Mouse (Mus musculus): ENCODE measurements around the gene Lrrk2. TPM values are rescaled to one million over a fixed set of nuclear protein-coding genes. Genes with fewer than 3 reads are reported as not detected.

The Lrrk2 gene
- polyA plus RNA-seq, 1 experiment, result 20.5 TPM

DNA sequence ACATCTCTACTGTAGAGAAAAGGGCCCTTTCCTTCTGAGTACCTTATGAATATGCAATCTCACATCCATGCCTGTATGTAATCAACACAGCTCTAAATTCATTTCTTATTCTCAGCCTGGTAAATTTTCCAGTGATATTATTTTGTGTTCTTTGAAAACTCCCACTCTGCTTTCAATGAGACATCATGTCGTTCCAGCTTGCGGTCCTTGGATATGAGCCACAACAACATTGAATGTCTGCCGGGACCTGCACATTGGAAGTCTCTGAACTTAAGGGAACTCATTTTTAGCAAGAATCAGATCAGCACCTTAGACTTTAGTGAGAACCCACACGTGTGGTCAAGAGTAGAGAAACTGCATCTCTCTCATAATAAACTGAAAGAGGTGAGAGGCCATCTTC is 72.5 kb downstream of the Lrrk2 start:
- H3K4me1 ChIP-seq (ENCODE audit: control insufficient read depth, insufficient read depth, low read length), result no peaks in the 10 kb centered on the region
- no peak overlapping the region for H3K4me3 ChIP-seq (replicated peaks; ENCODE audit: control insufficient read depth, low read depth, low read length)
- TF ChIP-seq POLR2A (IDR thresholded peaks at IDR 0.05; ENCODE audit: borderline replicate concordance, control insufficient read depth, low read depth, low read length), result no peak
- no peak for TF ChIP-seq CTCF (IDR thresholded peaks at IDR 0.05; ENCODE audit: control insufficient read depth, insufficient read depth, low read length)
- H3K27ac ChIP-seq (ENCODE audit: control insufficient read depth, insufficient read depth, low read depth, low read length, poor library complexity), result no peak overlapping the region
- 84% methylated on average over 4 of the region's 4 CpGs for WGBS

DNA sequence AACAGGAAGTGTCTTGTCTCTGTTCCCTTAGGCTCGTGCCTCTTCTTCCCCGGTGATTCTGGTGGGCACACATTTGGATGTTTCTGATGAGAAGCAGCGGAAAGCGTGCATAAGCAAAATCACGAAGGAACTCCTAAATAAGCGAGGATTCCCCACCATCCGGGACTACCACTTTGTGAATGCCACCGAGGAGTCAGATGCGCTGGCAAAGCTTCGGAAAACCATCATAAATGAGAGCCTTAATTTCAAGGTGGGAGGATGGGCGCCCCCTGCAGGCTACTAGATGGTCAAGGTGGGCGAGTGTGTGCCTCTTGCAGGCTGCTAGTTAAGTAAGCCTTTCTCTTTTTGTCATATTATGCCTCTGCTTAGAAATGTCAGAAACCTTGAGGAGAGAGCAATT is 79.1 kb downstream of the Lrrk2 start:
- 72% methylated on average over 12 of the region's 12 CpGs for WGBS
- Histone ChIP-seq H3K4me3 (replicated peaks; ENCODE audit: control insufficient read depth, low read depth, low read length) (no peak overlapping the region), H3K27ac (ENCODE audit: control insufficient read depth, insufficient read depth, low read depth, low read length, poor library complexity) (no peak overlapping the region), H3K4me1 (ENCODE audit: control insufficient read depth, insufficient read depth, low read length) (no peaks in the 10 kb centered on the region)
- TF ChIP-seq POLR2A (IDR thresholded peaks at IDR 0.05; ENCODE audit: borderline replicate concordance, control insufficient read depth, low read depth, low read length) (no peak), CTCF (IDR thresholded peaks at IDR 0.05; ENCODE audit: control insufficient read depth, insufficient read depth, low read length) (peak; percentile 33; the same call in 1 of the 2 replicates)

DNA sequence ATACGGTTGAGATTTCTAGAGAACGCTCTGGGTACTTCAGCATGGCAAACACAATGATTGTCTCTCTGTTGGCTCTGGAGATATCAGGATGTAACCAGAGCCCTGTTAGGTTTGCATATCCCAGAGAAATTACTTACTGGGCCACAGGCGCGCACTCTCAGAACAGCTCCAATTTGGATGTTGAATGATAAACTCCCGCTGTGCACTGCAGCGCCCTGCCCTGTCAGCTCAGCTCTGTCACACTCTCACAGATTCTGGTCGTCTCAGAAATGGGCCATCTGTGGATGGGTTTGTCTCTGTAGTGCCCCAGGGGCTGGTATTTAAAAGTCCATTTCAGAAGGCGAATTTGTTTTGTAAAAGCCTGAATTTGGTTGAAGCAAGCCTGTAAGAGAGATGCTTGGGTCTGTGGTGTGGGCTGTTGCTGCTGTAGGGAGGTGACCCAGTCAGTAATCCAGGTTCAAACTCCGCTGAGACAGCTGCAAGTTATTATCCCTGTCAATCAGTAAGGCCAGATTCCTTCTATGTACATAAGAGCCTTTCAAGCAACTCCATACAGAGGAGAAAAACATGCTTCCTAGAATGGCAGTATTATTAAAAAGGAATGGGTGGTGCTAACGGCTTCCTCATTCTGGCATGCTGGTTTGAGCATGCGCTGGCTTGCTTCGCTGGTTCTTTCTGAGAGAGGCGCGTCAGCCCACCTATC is 80.6 kb downstream of the Lrrk2 start:
- TF ChIP-seq CTCF (IDR thresholded peaks at IDR 0.05; ENCODE audit: control insufficient read depth, insufficient read depth, low read length), result no peak
- TF ChIP-seq POLR2A (IDR thresholded peaks at IDR 0.05; ENCODE audit: borderline replicate concordance, control insufficient read depth, low read depth, low read length), result no peak
- no peak overlapping the region for H3K27ac ChIP-seq (ENCODE audit: control insufficient read depth, insufficient read depth, low read depth, low read length, poor library complexity)
- H3K4me1 ChIP-seq (ENCODE audit: control insufficient read depth, insufficient read depth, low read length), result no peaks in the 10 kb centered on the region
- H3K4me3 ChIP-seq (replicated peaks; ENCODE audit: control insufficient read depth, low read depth, low read length), result no peak overlapping the region
- 86% methylated on average over 14 of the region's 14 CpGs for WGBS

DNA sequence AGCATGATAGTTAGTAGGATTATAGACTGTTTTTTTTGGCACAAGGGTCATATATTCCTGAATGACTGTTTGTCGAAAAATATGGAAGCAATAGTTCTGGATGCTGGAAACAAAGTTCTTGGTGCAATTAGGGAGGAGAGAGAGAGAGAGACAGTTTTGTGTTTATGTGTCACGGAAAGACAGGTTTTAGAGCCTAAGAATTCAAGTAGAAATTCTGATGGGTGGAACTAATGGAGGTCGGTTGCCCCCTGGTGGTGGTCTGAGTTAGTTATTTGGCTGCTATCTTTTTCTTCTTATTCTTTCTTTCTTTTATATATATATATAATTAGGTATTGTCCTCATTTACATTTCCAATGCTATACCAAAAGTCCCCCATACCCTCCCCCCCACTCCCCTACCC is 81.6 kb downstream of the Lrrk2 start:
- WGBS, result 31% methylated on average over 3 of the region's 3 CpGs

DNA sequence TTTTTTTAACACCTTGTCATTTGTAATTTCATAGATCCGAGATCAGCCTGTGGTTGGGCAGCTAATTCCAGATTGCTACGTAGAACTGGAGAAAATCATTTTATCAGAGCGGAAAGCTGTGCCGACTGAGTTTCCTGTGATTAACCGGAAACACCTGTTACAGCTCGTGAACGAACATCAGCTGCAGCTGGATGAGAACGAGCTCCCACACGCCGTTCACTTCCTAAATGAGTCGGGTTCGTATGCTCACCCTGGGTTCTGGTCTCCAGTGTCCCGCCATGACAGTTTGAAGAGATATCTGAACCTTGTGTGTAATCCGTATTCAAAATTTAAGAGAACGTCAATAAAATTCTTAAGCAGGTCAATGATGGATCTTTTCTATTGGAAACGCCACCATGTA is 82.8 kb downstream of the Lrrk2 start:
- 76% methylated on average over 16 of the region's 16 CpGs for WGBS
- TF ChIP-seq CTCF (IDR thresholded peaks at IDR 0.05; ENCODE audit: control insufficient read depth, insufficient read depth, low read length) (no peak), POLR2A (IDR thresholded peaks at IDR 0.05; ENCODE audit: borderline replicate concordance, control insufficient read depth, low read depth, low read length) (no peak)
- no peaks in the 10 kb centered on the region for H3K4me1 ChIP-seq (ENCODE audit: control insufficient read depth, insufficient read depth, low read length)
- H3K4me3 ChIP-seq (replicated peaks; ENCODE audit: control insufficient read depth, low read depth, low read length), result no peak overlapping the region
- H3K27ac ChIP-seq (ENCODE audit: control insufficient read depth, insufficient read depth, low read depth, low read length, poor library complexity), result no peak overlapping the region

More for the DNA sequence above, 81.6 kb downstream of the Lrrk2 start:
- Histone ChIP-seq H3K4me1 (ENCODE audit: control insufficient read depth, insufficient read depth, low read length) (no peaks in the 10 kb centered on the region), H3K27ac (ENCODE audit: control insufficient read depth, insufficient read depth, low read depth, low read length, poor library complexity) (no peak overlapping the region), H3K4me3 (replicated peaks; ENCODE audit: control insufficient read depth, low read depth, low read length) (no peak overlapping the region)
- no peak for TF ChIP-seq CTCF (IDR thresholded peaks at IDR 0.05; ENCODE audit: control insufficient read depth, insufficient read depth, low read length)
- TF ChIP-seq POLR2A (IDR thresholded peaks at IDR 0.05; ENCODE audit: borderline replicate concordance, control insufficient read depth, low read depth, low read length), result no peak

DNA sequence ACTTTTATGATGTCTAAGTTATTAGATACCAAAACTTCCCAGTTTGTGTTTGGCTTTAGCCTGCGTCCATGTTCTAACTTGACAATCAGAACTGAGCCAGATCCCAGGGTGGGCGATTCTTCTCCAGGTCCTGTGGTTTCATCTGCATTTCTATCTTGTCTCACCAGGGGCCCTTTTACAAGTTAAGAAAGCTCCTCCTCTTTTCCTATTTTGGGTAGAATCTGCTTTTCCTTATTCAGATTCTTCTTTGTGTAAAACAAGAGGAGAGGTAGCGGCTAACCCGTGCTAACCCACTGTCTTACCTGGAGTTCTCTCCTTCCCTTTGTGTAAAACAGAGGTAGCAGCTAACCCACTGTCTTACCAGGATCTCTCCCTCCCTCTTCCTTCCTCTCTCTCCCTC is 99.1 kb downstream of the Lrrk2 start:
- Histone ChIP-seq H3K4me3 (replicated peaks; ENCODE audit: control insufficient read depth, low read depth, low read length) (no peak overlapping the region), H3K27ac (ENCODE audit: control insufficient read depth, insufficient read depth, low read depth, low read length, poor library complexity) (no peak overlapping the region), H3K4me1 (ENCODE audit: control insufficient read depth, insufficient read depth, low read length) (no peaks in the 10 kb centered on the region)
- WGBS, result 78% methylated on average over 4 of the region's 4 CpGs
- TF ChIP-seq POLR2A (IDR thresholded peaks at IDR 0.05; ENCODE audit: borderline replicate concordance, control insufficient read depth, low read depth, low read length), result no peak
- TF ChIP-seq CTCF (IDR thresholded peaks at IDR 0.05; ENCODE audit: control insufficient read depth, insufficient read depth, low read length), result no peak

DNA sequence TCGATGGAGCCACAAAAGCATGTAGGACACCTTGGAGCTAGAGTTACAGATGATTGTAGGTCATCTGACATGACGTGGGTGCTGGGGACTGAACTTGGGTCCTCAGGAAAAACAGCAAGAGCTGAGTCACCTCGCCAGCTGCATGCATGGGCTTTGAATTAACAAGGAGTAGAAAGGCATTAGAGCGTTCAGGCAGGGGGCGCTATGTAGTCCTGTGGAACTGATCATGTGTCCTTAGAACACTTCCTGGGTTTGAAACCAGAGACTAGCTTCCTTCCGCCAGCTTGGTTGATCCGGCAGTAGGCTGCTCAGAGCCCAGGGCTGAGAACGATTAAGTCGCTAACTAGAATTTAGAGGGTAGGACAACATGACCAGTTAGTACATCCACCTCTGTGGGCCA is 106.2 kb downstream of the Lrrk2 start:
- Histone ChIP-seq H3K4me1 (ENCODE audit: control insufficient read depth, insufficient read depth, low read length) (no peaks in the 10 kb centered on the region), H3K27ac (ENCODE audit: control insufficient read depth, insufficient read depth, low read depth, low read length, poor library complexity) (no peak overlapping the region), H3K4me3 (replicated peaks; ENCODE audit: control insufficient read depth, low read depth, low read length) (no peak overlapping the region)
- WGBS, result 86% methylated on average over 9 of the region's 9 CpGs
- no peak for TF ChIP-seq POLR2A (IDR thresholded peaks at IDR 0.05; ENCODE audit: borderline replicate concordance, control insufficient read depth, low read depth, low read length)
- TF ChIP-seq CTCF (IDR thresholded peaks at IDR 0.05; ENCODE audit: control insufficient read depth, insufficient read depth, low read length), result no peak

DNA sequence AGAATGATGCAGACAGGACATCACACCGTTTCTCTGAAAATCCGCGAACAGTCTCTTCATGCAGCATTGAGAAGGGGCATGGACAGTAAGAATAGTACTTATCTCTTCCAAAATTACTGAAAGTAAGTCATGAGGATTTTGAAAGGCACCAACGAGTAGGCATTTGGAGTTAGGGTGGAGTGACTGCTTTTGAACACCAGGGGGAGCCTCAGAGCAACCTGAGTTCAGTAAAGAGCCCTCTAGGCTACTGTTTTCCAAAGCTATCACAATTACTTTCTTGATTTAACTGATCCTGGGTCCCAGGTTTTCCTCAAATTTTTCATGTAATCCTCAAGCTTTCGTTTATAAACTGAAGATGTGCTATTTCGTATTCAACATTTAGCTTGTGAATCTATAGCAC is 108.2 kb downstream of the Lrrk2 start:
- Histone ChIP-seq H3K4me1 (ENCODE audit: control insufficient read depth, insufficient read depth, low read length) (no peaks in the 10 kb centered on the region), H3K4me3 (replicated peaks; ENCODE audit: control insufficient read depth, low read depth, low read length) (no peak overlapping the region), H3K27ac (ENCODE audit: control insufficient read depth, insufficient read depth, low read depth, low read length, poor library complexity) (no peak overlapping the region)
- TF ChIP-seq CTCF (IDR thresholded peaks at IDR 0.05; ENCODE audit: control insufficient read depth, insufficient read depth, low read length), result peak; percentile 58
- TF ChIP-seq POLR2A (IDR thresholded peaks at IDR 0.05; ENCODE audit: borderline replicate concordance, control insufficient read depth, low read depth, low read length), result no peak
- WGBS, result 40% methylated on average over 6 of the region's 6 CpGs

DNA sequence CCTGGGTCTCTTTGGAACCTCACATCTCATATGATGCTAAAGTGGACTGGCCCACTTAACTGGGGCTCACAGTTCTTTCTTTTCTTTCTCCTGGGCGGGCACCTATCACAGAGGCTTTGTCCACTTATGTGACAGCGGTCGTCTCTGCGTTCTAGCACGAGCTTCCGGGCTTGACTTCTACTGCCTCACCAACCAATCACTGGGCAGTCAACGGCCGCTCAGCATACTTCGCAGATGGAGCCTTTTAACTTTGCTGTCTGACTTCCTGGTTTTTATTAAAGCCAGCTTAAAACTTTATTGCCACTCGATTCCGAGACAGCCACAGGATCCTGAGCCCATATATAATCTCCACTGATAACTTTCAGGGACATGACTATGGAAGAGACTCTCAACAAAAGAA is 115.4 kb downstream of the Lrrk2 start:
- no peak for TF ChIP-seq POLR2A (IDR thresholded peaks at IDR 0.05; ENCODE audit: borderline replicate concordance, control insufficient read depth, low read depth, low read length)
- Histone ChIP-seq H3K4me3 (replicated peaks; ENCODE audit: control insufficient read depth, low read depth, low read length) (no peak overlapping the region), H3K27ac (ENCODE audit: control insufficient read depth, insufficient read depth, low read depth, low read length, poor library complexity) (no peak overlapping the region), H3K4me1 (ENCODE audit: control insufficient read depth, insufficient read depth, low read length) (no peaks in the 10 kb centered on the region)
- 88% methylated on average over 11 of the region's 11 CpGs for WGBS

Data from bone marrow, adult 2 months (tissue).